Mouse (Mus musculus) megakaryocyte, embryonic 14.5 days (primary cell): ENCODE data around the gene Smtnl2.

ENCODE experiments used
- FLI1 ChIP-seq: IDR thresholded peaks from 2 replicates; pipeline ENCODE4 v1.6.1; 2012; ENCODE audit warnings: low read length, inconsistent platforms, mixed read lengths
- GATA1 ChIP-seq: IDR thresholded peaks from 3 replicates; pipeline ENCODE4 v1.6.1; 2012; ENCODE audit warnings: mixed read lengths, low read length, inconsistent platforms, borderline replicate concordance

DNA sequence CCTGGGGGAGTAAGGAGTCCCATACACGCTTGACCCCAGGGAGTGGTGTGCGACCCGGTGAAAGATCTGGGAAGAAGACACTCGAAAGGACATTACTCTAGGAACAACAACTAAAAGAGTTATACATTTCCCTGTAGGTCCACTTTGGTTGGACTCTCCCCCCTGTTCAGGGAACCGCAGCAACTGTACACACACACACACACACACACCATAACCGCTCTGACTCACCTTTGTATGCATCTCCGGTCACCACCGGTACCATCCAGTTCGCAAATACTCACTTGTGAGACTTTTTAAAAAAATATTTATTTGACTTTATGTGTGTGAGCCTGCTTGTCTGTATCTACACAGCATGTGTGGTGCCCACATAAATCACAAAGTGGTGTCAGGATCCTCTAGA lies 432 bp upstream of the Smtnl2 start:
- TF ChIP-seq FLI1 (no peak), GATA1 (no peak)
